Mouse (Mus musculus): ENCODE measurements around the gene Notch4. TPM values are rescaled to one million over a fixed set of nuclear protein-coding genes. Genes with fewer than 3 reads are reported as not detected.

Notch4 gene
- total and polyA plus RNA-seq, 2 experiments from 2014 or later = 6.1 to 11.4 TPM

- H3K4me1 ChIP-seq (ENCODE audit: insufficient read depth, low read length) = peaks cover 44% of the 10 kb centered on the region
- DNase-seq (ENCODE audit: low spot score) (no peak), ATAC-seq (no peak)
- WGBS = 3% methylated on average over 44 of the region's 48 CpGs
- no peaks in the 10 kb centered on the region for H3K9me3 ChIP-seq (ENCODE audit: low read length)
- H3K27ac ChIP-seq = peak overlapping the region; percentile 8; the same call in 1 of the 2 replicates
- TF ChIP-seq CTCF (IDR thresholded peaks at IDR 0.05; ENCODE audit: low read depth) = no peak
- peak overlapping the region; percentile 55 for H3K4me3 ChIP-seq (ENCODE audit: low read length)
- peak overlapping the region; percentile 98 for H3K4me2 ChIP-seq (ENCODE audit: low read depth, low read length)
- H3K9ac ChIP-seq (replicated peaks; ENCODE audit: low read length) = peak overlapping the region; percentile 46
- H3K27me3 ChIP-seq (ENCODE audit: insufficient read depth, low read length) = no peaks in the 10 kb centered on the region
- H3K36me3 ChIP-seq (ENCODE audit: insufficient read depth, low read length) = no peaks in the 10 kb centered on the region
These were observed 66.8 kb downstream of the Notch4 start for GRCm38 (mm10) chr17:34630761-34631301.

GRCm38 (mm10) chr17:34631647-34632046 is 67.6 kb downstream of the Notch4 start:
- DNase-seq (ENCODE audit: low spot score) (no peak), ATAC-seq (no peak)
- H3K27me3 ChIP-seq (ENCODE audit: insufficient read depth, low read length) = no peaks in the 10 kb centered on the region
- peak overlapping the region; percentile 55 for H3K4me3 ChIP-seq (ENCODE audit: low read length)
- H3K9ac ChIP-seq (replicated peaks; ENCODE audit: low read length) = peak overlapping the region; percentile 44
- no peaks in the 10 kb centered on the region for H3K36me3 ChIP-seq (ENCODE audit: insufficient read depth, low read length)
- 8% methylated on average over 12 of the region's 12 CpGs for WGBS
- no peaks in the 10 kb centered on the region for H3K9me3 ChIP-seq (ENCODE audit: low read length)
- no peak for TF ChIP-seq CTCF (IDR thresholded peaks at IDR 0.05; ENCODE audit: low read depth)
- H3K4me2 ChIP-seq (ENCODE audit: low read depth, low read length) = peak overlapping the region; percentile 98
- H3K27ac ChIP-seq = peak overlapping the region; percentile 11; the same call in 1 of the 2 replicates
- H3K4me1 ChIP-seq (ENCODE audit: insufficient read depth, low read length) = peaks cover 39% of the 10 kb centered on the region

- ATAC-seq = peak; percentile 30; the same call in 1 of the 2 replicates
- WGBS = 4% methylated on average over 26 of the region's 26 CpGs
- TF ChIP-seq CTCF (IDR thresholded peaks at IDR 0.05; ENCODE audit: low read depth) = no peak
These were observed 68.2 kb downstream of the Notch4 start for GRCm38 (mm10) chr17:34632261-34632691.

GRCm38 (mm10) chr17:34635671-34636070 is 71.6 kb downstream of the Notch4 start:
- Histone ChIP-seq H3K9me3 (ENCODE audit: low read length) (no peaks in the 10 kb centered on the region), H3K36me3 (ENCODE audit: insufficient read depth, low read length) (no peaks in the 10 kb centered on the region), H3K4me1 (ENCODE audit: insufficient read depth, low read length) (peaks cover 11% of the 10 kb centered on the region), H3K4me2 (ENCODE audit: low read depth, low read length) (no peak overlapping the region), H3K27ac (no peak overlapping the region), H3K9ac (replicated peaks; ENCODE audit: low read length) (no peak overlapping the region), H3K4me3 (ENCODE audit: low read length) (no peak overlapping the region), H3K27me3 (ENCODE audit: insufficient read depth, low read length) (no peaks in the 10 kb centered on the region)
- ATAC-seq = no peak
- no peak for TF ChIP-seq CTCF (IDR thresholded peaks at IDR 0.05; ENCODE audit: low read depth)
- DNase-seq (ENCODE audit: low spot score) = no peak
- WGBS = 70% methylated on average over 2 of the region's 2 CpGs

More at GRCm38 (mm10) chr17:34632261-34632691, 68.2 kb downstream of the Notch4 start:
- peak overlapping the region; percentile 98 for H3K4me2 ChIP-seq (ENCODE audit: low read depth, low read length)
- DNase-seq (ENCODE audit: low spot score) = peak; percentile 60
- peak overlapping the region; percentile 55 for H3K4me3 ChIP-seq (ENCODE audit: low read length)
- H3K27me3 ChIP-seq (ENCODE audit: insufficient read depth, low read length) = no peaks in the 10 kb centered on the region
- peaks cover 39% of the 10 kb centered on the region for H3K4me1 ChIP-seq (ENCODE audit: insufficient read depth, low read length)
- no peaks in the 10 kb centered on the region for H3K36me3 ChIP-seq (ENCODE audit: insufficient read depth, low read length)
- H3K9me3 ChIP-seq (ENCODE audit: low read length) = no peaks in the 10 kb centered on the region
- peak overlapping the region; percentile 44 for H3K9ac ChIP-seq (replicated peaks; ENCODE audit: low read length)
- peak overlapping the region; percentile 11; the same call in 1 of the 2 replicates for H3K27ac ChIP-seq

GRCm38 (mm10) chr17:34637459-34637858 is 73.4 kb downstream of the Notch4 start:
- DNase-seq (ENCODE audit: low spot score) = no peak
- H3K4me1 ChIP-seq (ENCODE audit: insufficient read depth, low read length) = peaks cover 6% of the 10 kb centered on the region
- no peak for TF ChIP-seq CTCF (IDR thresholded peaks at IDR 0.05; ENCODE audit: low read depth)
- no peaks in the 10 kb centered on the region for H3K27me3 ChIP-seq (ENCODE audit: insufficient read depth, low read length)
- no peak overlapping the region for H3K4me2 ChIP-seq (ENCODE audit: low read depth, low read length)
- no peaks in the 10 kb centered on the region for H3K36me3 ChIP-seq (ENCODE audit: insufficient read depth, low read length)
- H3K27ac ChIP-seq = no peak overlapping the region
- no peak overlapping the region for H3K9ac ChIP-seq (replicated peaks; ENCODE audit: low read length)
- WGBS = 71% methylated on average over 3 of the region's 3 CpGs
- H3K9me3 ChIP-seq (ENCODE audit: low read length) = no peaks in the 10 kb centered on the region
- ATAC-seq = no peak
- no peak overlapping the region for H3K4me3 ChIP-seq (ENCODE audit: low read length)

Other genes starting within 250 kb of the Notch4 start
- 0.05 and 0.07 TPM in 2 replicates for gene H2-Eb2, start 238.6 kb upstream of the Notch4 start, total RNA-seq (2014; rRNA removed)
- 0.10 and 0.20 TPM in 2 replicates for gene H2-Eb2, start 238.6 kb upstream of the Notch4 start, polyA plus RNA-seq (2015; fragmentation: Nextera tagmentation; extraction: Ambion mirVana)
- gene Btnl2, start 209.4 kb upstream of the Notch4 start, total RNA-seq (2014; rRNA removed) = not detected in 2 replicates
- 0.08 TPM in 1 of 2 replicates, not detected in the other for gene Btnl2, start 209.4 kb upstream of the Notch4 start, polyA plus RNA-seq (2015; fragmentation: Nextera tagmentation; extraction: Ambion mirVana)
- not detected in 2 replicates for gene Btnl1, start 187.1 kb upstream of the Notch4 start, total RNA-seq (2014; rRNA removed)
- not detected in 2 replicates for gene Btnl1, start 187.1 kb upstream of the Notch4 start, polyA plus RNA-seq (2015; fragmentation: Nextera tagmentation; extraction: Ambion mirVana)
- 5.2 and 6.8 TPM in 2 replicates for gene BC051142, start 165.4 kb upstream of the Notch4 start, total RNA-seq (2014; rRNA removed)
- 4.4 and 5.0 TPM in 2 replicates for gene BC051142, start 165.4 kb upstream of the Notch4 start, polyA plus RNA-seq (2015; fragmentation: Nextera tagmentation; extraction: Ambion mirVana)
- gene Btnl4, start 87.0 kb upstream of the Notch4 start, total RNA-seq (2014; rRNA removed) = not detected in 2 replicates
- not detected in 2 replicates for gene Btnl4, start 87.0 kb upstream of the Notch4 start, polyA plus RNA-seq (2015; fragmentation: Nextera tagmentation; extraction: Ambion mirVana)
- not detected in 2 replicates for gene Btnl6, start 46.9 kb upstream of the Notch4 start, total RNA-seq (2014; rRNA removed)
- 0.09 TPM in 1 of 2 replicates, not detected in the other for gene Btnl6, start 46.9 kb upstream of the Notch4 start, polyA plus RNA-seq (2015; fragmentation: Nextera tagmentation; extraction: Ambion mirVana)
- 3.4 and 4.8 TPM in 2 replicates for gene Gpsm3, start 25.5 kb downstream of the Notch4 start, total RNA-seq (2014; rRNA removed)
- gene Gpsm3, start 25.5 kb downstream of the Notch4 start, polyA plus RNA-seq (2015; fragmentation: Nextera tagmentation; extraction: Ambion mirVana) = 4.8 and 5.4 TPM in 2 replicates
- gene Pbx2, start 27.0 kb downstream of the Notch4 start, total RNA-seq (2014; rRNA removed) = 63.1 and 67.1 TPM in 2 replicates
- 6.2 and 7.5 TPM in 2 replicates for gene Pbx2, start 27.0 kb downstream of the Notch4 start, polyA plus RNA-seq (2015; fragmentation: Nextera tagmentation; extraction: Ambion mirVana)
- 1.8 and 2.0 TPM in 2 replicates for gene Ager, start 33.6 kb downstream of the Notch4 start, total RNA-seq (2014; rRNA removed)
- 1.7 and 2.5 TPM in 2 replicates for gene Ager, start 33.6 kb downstream of the Notch4 start, polyA plus RNA-seq (2015; fragmentation: Nextera tagmentation; extraction: Ambion mirVana)
- gene Rnf5, start 39.4 kb downstream of the Notch4 start, total RNA-seq (2014; rRNA removed) = 61.9 and 65.3 TPM in 2 replicates
- gene Rnf5, start 39.4 kb downstream of the Notch4 start, polyA plus RNA-seq (2015; fragmentation: Nextera tagmentation; extraction: Ambion mirVana) = 223 and 233 TPM in 2 replicates
- gene Agpat1, start 40.0 kb downstream of the Notch4 start, total RNA-seq (2014; rRNA removed) = 306 and 322 TPM in 2 replicates
- gene Agpat1, start 40.0 kb downstream of the Notch4 start, polyA plus RNA-seq (2015; fragmentation: Nextera tagmentation; extraction: Ambion mirVana) = 97.7 and 98.4 TPM in 2 replicates
- gene Egfl8, start 51.7 kb downstream of the Notch4 start, total RNA-seq (2014; rRNA removed) = 3.5 and 5.9 TPM in 2 replicates
- gene Egfl8, start 51.7 kb downstream of the Notch4 start, polyA plus RNA-seq (2015; fragmentation: Nextera tagmentation; extraction: Ambion mirVana) = 6.5 and 7.4 TPM in 2 replicates
- gene Ppt2, start 64.2 kb downstream of the Notch4 start, total RNA-seq (2014; rRNA removed) = 33.6 and 42.3 TPM in 2 replicates
- gene Ppt2, start 64.2 kb downstream of the Notch4 start, polyA plus RNA-seq (2015; fragmentation: Nextera tagmentation; extraction: Ambion mirVana) = 17.9 and 20.0 TPM in 2 replicates
- 7.5 and 8.1 TPM in 2 replicates for gene Prrt1, start 65.3 kb downstream of the Notch4 start, total RNA-seq (2014; rRNA removed)
- gene Prrt1, start 65.3 kb downstream of the Notch4 start, polyA plus RNA-seq (2015; fragmentation: Nextera tagmentation; extraction: Ambion mirVana) = 7.3 and 7.9 TPM in 2 replicates
- gene Fkbpl, start 80.5 kb downstream of the Notch4 start, total RNA-seq (2014; rRNA removed) = 4.9 and 6.1 TPM in 2 replicates
- gene Fkbpl, start 80.5 kb downstream of the Notch4 start, polyA plus RNA-seq (2015; fragmentation: Nextera tagmentation; extraction: Ambion mirVana) = 10.4 and 11.8 TPM in 2 replicates
- 53.6 and 70.6 TPM in 2 replicates for gene Atf6b, start 82.9 kb downstream of the Notch4 start, total RNA-seq (2014; rRNA removed)
- 74.2 and 78.2 TPM in 2 replicates for gene Atf6b, start 82.9 kb downstream of the Notch4 start, polyA plus RNA-seq (2015; fragmentation: Nextera tagmentation; extraction: Ambion mirVana)
- gene Tnxb, start 106.3 kb downstream of the Notch4 start, total RNA-seq (2014; rRNA removed) = 3.1 and 4.0 TPM in 2 replicates
- 0.16 and 0.28 TPM in 2 replicates for gene Tnxb, start 106.3 kb downstream of the Notch4 start, polyA plus RNA-seq (2015; fragmentation: Nextera tagmentation; extraction: Ambion mirVana)
- 1.0 and 1.9 TPM in 2 replicates for gene C4b, start 179.6 kb downstream of the Notch4 start, total RNA-seq (2014; rRNA removed)
- gene C4b, start 179.6 kb downstream of the Notch4 start, polyA plus RNA-seq (2015; fragmentation: Nextera tagmentation; extraction: Ambion mirVana) = 0.86 and 1.1 TPM in 2 replicates
- gene Cyp21a1, start 240.3 kb downstream of the Notch4 start, total RNA-seq (2014; rRNA removed) = not detected in 2 replicates
- gene Cyp21a1, start 240.3 kb downstream of the Notch4 start, polyA plus RNA-seq (2015; fragmentation: Nextera tagmentation; extraction: Ambion mirVana) = not detected in 2 replicates

Measured in hindbrain, postnatal 0 days (tissue).